Mouse (Mus musculus) liver, embryonic 14.5 days (tissue): ENCODE results near the gene Med24.

Experiments
- CTCF ChIP-seq: IDR thresholded peaks from 2 replicates; pipeline ENCODE4 v1.5.1; 2016; ENCODE audit warnings: antibody characterized with exemption, low read depth, control low read depth
- EP300 ChIP-seq: IDR thresholded peaks from 2 replicates; pipeline ENCODE4 v1.6.1; 2016; ENCODE audit warnings: antibody characterized with exemption, low read depth

- TF ChIP-seq CTCF: no peak
- no peak for TF ChIP-seq EP300
Observed at GRCm38 (mm10) chr11:98756711-98757110, 27.5 kb upstream of the Med24 start.
